Mouse (Mus musculus): ENCODE data around the gene Bglap. TPM values are rescaled to one million over a fixed set of nuclear protein-coding genes. Genes with fewer than 3 reads are reported as not detected.
"Not testable (repeated sequence)": the region's sequence is repeated elsewhere in the genome, so short reads cannot be mapped to it uniquely, and the experiment has no call there.

The Bglap gene
- polyA plus RNA-seq, 1 experiment from 2014 or later: not detected

DNA sequence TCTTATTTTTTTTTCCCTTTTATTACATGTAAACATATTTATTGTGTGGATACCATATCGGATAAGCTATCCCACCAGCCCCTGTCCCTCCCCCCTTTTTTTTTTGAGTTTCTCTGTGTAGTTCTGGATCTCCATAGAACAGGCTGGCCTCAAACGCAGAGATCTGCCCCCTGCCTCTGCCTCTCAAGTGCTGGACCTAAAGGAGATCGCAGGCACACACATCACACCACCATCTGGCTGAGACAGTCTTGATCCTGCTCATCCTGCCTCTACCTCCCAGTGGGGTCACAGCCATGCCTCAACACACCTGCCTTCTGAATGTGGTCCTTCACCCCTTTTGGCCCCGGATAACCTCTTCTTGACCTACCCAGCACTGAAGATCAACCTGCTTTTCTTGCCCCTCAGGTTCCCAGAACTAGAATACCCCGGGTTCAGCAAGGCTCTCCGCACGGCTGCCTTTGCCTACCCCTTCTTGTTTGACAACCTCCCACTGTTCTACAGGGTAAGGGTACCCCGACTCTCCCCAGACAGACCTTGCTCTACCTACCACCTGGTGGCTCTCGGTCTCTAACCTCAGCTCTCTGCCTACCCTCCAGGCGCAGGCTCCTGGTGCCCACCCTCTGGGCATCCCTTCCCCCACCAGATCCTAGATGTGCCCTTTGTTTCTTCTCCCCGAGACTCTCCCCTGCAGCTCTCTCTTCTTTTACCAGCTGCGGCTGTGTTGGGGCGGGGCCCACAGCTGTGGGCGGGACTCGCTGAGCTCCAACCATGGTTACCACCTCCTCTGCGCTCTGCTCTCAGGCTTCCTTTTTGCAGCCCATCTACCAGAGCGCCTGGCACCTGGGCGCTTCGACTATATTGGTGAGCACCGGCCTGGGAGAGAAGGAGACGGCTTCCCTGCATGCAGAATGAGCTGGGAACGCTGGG, 2.6 kb downstream of the Bglap start:
- Histone ChIP-seq H3K4me1 (peaks cover 10% of the 10 kb centered on the region), H3K4me3 (peak overlapping the region; percentile 46), H3K27ac (replicated peaks) (peak overlapping the region; percentile 75)
- peak; percentile 68 for DNase-seq (ENCODE audit: low spot score)
- H3K9me3 ChIP-seq; H3K27me3 ChIP-seq (replicated peaks; ENCODE audit: low read depth, poor library complexity, severe bottlenecking); H3K36me3 ChIP-seq (replicated peaks): not testable (repeated sequence)
- whole genome bisulfite sequencing: 7% methylated on average over 22 of the region's 22 CpGs

DNA sequence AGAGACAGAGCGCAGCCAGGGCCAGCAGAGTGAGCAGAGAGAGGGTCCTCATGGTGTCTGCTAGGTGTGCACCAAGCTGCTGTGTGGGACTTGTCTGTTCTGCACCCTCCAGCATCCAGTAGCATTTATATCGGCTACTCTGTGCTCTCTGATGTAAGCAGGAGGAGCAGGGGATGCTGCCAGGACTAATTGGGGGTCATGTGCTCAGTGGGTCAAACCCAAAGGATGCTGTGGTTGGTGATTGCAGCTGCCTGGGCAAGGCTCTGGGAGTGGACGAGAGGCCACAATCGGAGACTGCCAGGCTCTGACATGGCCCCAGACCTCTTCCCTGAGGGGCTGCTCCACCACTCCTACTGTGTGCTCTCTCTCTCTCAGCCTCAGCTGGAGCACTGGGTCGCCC, 5.7 kb downstream of the Bglap start, which contains the start of gene Bglap2:
Bglap2 (minus strand) TSS at position 101 of the 400 bp plus-strand sequence.
- H3K9me3 ChIP-seq; H3K27me3 ChIP-seq (replicated peaks; ENCODE audit: low read depth, poor library complexity, severe bottlenecking); H3K36me3 ChIP-seq (replicated peaks); H3K4me3 ChIP-seq; H3K27ac ChIP-seq (replicated peaks); DNase-seq (ENCODE audit: low spot score): not testable (repeated sequence)
- 74% methylated on average over 5 of the region's 5 CpGs for WGBS
- peaks cover 18% of the 10 kb centered on the region for H3K4me1 ChIP-seq

DNA sequence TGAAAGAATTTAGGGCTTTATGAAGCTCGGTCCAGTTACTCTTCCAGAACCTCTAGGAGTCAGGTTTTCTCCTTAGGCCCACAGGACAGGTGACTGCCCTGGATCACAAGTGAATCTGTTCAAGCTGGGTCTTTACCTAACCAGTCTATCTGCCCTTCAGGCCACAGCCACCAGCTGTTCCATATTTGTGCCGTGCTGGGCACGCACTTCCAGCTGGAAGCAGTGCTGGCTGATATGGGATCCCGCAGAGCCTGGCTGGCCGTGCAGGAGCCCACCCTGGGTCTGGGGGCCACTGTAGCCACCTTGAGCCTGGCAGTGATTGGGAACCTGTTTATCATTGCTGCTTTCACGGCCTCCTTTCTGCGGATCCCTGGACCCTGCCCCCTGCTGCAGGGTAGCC, 7.6 kb downstream of the Bglap start:
- not testable (repeated sequence) for H3K9me3 ChIP-seq; H3K27me3 ChIP-seq (replicated peaks; ENCODE audit: low read depth, poor library complexity, severe bottlenecking); H3K36me3 ChIP-seq (replicated peaks)
- peak overlapping the region; percentile 43; the same call in 1 of the 2 replicates for H3K4me3 ChIP-seq
- H3K27ac ChIP-seq (replicated peaks): peak overlapping the region; percentile 73; the same call in 1 of the 2 replicates
- DNase-seq (ENCODE audit: low spot score): peak; percentile 28
- WGBS: 29% methylated on average over 7 of the region's 7 CpGs
- H3K4me1 ChIP-seq: peaks cover 13% of the 10 kb centered on the region

- DNase-seq (ENCODE audit: low spot score): peak; percentile 70
- Histone ChIP-seq H3K4me3 (peak overlapping the region; percentile 43), H3K27ac (replicated peaks) (peak overlapping the region; percentile 73)
- not testable (repeated sequence) for H3K36me3 ChIP-seq (replicated peaks); H3K9me3 ChIP-seq; H3K4me1 ChIP-seq; H3K27me3 ChIP-seq (replicated peaks; ENCODE audit: low read depth, poor library complexity, severe bottlenecking)
- 9% methylated on average over 19 of the region's 19 CpGs for WGBS
Observed at GRCm38 (mm10) chr3:88375750-88376626, 8.3 kb downstream of the Bglap start.

DNA sequence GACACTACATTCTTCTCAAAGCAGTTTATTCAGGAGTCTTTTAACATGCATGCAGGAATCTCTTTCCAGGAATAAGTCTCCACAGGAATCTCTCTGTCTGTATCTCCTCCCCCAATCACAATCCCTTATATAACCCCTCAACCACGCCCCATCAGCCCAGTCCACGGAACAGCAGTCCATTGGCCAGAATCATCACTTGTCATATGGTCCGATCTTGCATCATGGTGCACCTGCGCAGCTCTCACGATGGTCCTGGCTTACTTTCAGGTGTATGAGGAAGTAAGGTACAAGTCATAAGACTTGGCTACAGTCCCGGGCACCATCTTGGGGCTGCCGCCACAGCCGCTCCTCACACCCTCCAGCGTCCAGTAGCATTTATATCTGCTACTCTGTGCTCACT, 11.6 kb downstream of the Bglap start, which contains the start of gene Bglap3:
Bglap3 (minus strand) TSS at position 101 of the 400 bp plus-strand sequence.
- not testable (repeated sequence) for H3K27me3 ChIP-seq (replicated peaks; ENCODE audit: low read depth, poor library complexity, severe bottlenecking); H3K36me3 ChIP-seq (replicated peaks); H3K4me1 ChIP-seq; H3K27ac ChIP-seq (replicated peaks); DNase-seq (ENCODE audit: low spot score); H3K4me3 ChIP-seq
- WGBS: 91% methylated on average over 9 of the region's 9 CpGs
- peaks cover 12% of the 10 kb centered on the region for H3K9me3 ChIP-seq

- 89% methylated on average over 7 of the region's 7 CpGs for WGBS
- not testable (repeated sequence) for H3K36me3 ChIP-seq (replicated peaks); H3K4me3 ChIP-seq; H3K27ac ChIP-seq (replicated peaks); DNase-seq (ENCODE audit: low spot score)
- Histone ChIP-seq H3K4me1 (peaks cover 28% of the 10 kb centered on the region), H3K27me3 (replicated peaks; ENCODE audit: low read depth, poor library complexity, severe bottlenecking) (peaks cover 41% of the 10 kb centered on the region), H3K9me3 (peaks cover 12% of the 10 kb centered on the region)
Observed at GRCm38 (mm10) chr3:88368511-88368910, 15.8 kb downstream of the Bglap start.

DNA sequence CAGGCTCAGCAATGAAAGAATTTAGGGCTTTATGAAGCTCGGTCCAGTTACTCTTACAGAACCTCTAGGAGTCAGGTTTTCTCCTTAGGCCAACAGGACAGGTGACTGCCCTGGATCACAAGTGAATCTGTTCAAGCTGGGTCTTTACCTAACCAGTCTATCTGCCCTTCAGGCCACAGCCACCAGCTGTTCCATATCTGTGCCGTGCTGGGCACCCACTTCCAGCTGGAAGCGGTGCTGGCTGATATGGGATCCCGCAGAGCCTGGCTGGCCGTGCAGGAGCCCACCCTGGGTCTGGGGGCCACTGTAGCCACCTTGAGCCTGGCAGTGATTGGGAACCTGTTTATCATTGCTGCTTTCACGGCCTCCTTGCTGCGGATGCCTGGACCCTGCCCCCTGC, 16.7 kb downstream of the Bglap start:
- 57% methylated on average over 4 of the region's 7 CpGs for WGBS
- H3K4me3 ChIP-seq; H3K27ac ChIP-seq (replicated peaks); DNase-seq (ENCODE audit: low spot score): not testable (repeated sequence)
- peaks cover 12% of the 10 kb centered on the region for H3K36me3 ChIP-seq (replicated peaks)
- peaks cover 42% of the 10 kb centered on the region for H3K27me3 ChIP-seq (replicated peaks; ENCODE audit: low read depth, poor library complexity, severe bottlenecking)
- H3K4me1 ChIP-seq: peaks cover 31% of the 10 kb centered on the region
- H3K9me3 ChIP-seq: peaks cover 12% of the 10 kb centered on the region

GRCm38 (mm10) chr3:88366830-88367428, 17.3 kb downstream of the Bglap start:
- H3K27ac ChIP-seq (replicated peaks): not testable (repeated sequence)
- peak overlapping the region; percentile 45; the same call in 1 of the 2 replicates for H3K4me3 ChIP-seq
- peaks cover 12% of the 10 kb centered on the region for H3K9me3 ChIP-seq
- H3K36me3 ChIP-seq (replicated peaks): peaks cover 18% of the 10 kb centered on the region
- peak; percentile 52 for DNase-seq (ENCODE audit: low spot score)
- WGBS: 5% methylated on average over 22 of the region's 22 CpGs
- peaks cover 31% of the 10 kb centered on the region for H3K4me1 ChIP-seq
- peaks cover 42% of the 10 kb centered on the region for H3K27me3 ChIP-seq (replicated peaks; ENCODE audit: low read depth, poor library complexity, severe bottlenecking)

- 35% methylated on average over 34 of the region's 34 CpGs for WGBS
- no peak for DNase-seq (ENCODE audit: low spot score)
- H3K27ac ChIP-seq (replicated peaks): no peak overlapping the region
- peaks cover 39% of the 10 kb centered on the region for H3K4me1 ChIP-seq
- peaks cover 12% of the 10 kb centered on the region for H3K9me3 ChIP-seq
- H3K27me3 ChIP-seq (replicated peaks; ENCODE audit: low read depth, poor library complexity, severe bottlenecking): peaks cover 42% of the 10 kb centered on the region
- peaks cover 29% of the 10 kb centered on the region for H3K36me3 ChIP-seq (replicated peaks)
- H3K4me3 ChIP-seq: no peak overlapping the region
Observed at GRCm38 (mm10) chr3:88365705-88366361, 18.4 kb downstream of the Bglap start.

- Histone ChIP-seq H3K4me3 (peak within 1 kb of the TSS; percentile 33), H3K4me1 (peaks cover 54% of the 10 kb centered on the region), H3K27ac (replicated peaks) (no peak within 1 kb of the TSS; the same call in 1 of the 2 replicates), H3K9me3 (no peaks in the 10 kb centered on the region), H3K36me3 (replicated peaks) (peaks cover 44% of the 10 kb centered on the region), H3K27me3 (replicated peaks; ENCODE audit: low read depth, poor library complexity, severe bottlenecking) (peaks cover 42% of the 10 kb centered on the region)
- 2% methylated on average over 16 of the region's 16 CpGs for WGBS
- DNase-seq (ENCODE audit: low spot score): peak; percentile 67
Observed at GRCm38 (mm10) chr3:88364337-88364736, 19.9 kb downstream of the Bglap start, which contains the start of gene Paqr6. Gene Paqr6, plus strand, starts transcription at chr3:88364584.

DNA sequence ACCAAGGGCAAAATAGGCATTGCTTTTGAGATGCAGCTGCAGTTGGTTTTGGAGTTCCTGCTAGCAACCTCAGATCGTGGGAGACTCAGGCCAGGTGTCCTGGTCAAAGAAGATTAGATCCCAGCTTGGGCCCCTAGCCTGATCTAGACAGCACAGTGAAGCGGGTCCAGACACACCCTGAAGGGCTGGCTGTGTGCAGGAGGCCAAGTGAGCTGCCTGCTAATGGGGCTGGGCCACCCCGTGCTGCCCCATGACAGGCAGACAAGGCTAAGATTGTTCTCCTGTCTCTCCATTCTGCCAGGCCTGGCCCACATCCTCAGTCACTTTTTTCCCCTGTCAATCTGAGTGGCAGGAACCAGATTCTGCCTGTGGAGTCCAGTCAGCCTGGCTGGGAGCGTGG, 20.6 kb downstream of the Bglap start:
- DNase-seq (ENCODE audit: low spot score): no peak
- H3K4me3 ChIP-seq: no peak overlapping the region
- H3K27me3 ChIP-seq (replicated peaks; ENCODE audit: low read depth, poor library complexity, severe bottlenecking): peaks cover 42% of the 10 kb centered on the region
- no peak overlapping the region for H3K27ac ChIP-seq (replicated peaks)
- no peaks in the 10 kb centered on the region for H3K9me3 ChIP-seq
- peaks cover 50% of the 10 kb centered on the region for H3K36me3 ChIP-seq (replicated peaks)
- H3K4me1 ChIP-seq: peaks cover 60% of the 10 kb centered on the region
- 57% methylated on average over 4 of the region's 4 CpGs for WGBS
